Mouse (Mus musculus): ENCODE results near the gene Dlg2.

DNA sequence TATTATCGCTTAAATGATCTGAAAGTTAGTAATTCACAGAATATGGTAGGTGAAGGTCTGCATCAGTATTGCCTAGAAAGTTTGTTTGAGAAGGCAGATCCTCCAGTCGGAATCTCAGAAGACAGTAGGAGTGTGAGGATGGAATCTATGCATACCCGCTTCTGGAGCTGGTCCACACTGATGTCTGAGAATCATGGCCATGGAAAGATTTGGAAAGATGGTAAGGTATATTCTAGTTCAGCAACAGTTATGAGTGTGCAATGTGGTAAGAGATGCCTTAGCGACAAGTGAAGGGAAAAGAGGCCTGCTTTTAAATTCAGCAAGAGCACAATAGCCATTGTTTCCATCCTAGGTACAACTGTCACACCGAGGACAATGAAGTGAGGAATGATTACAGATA, 464.3 kb downstream of the Dlg2 start:
- no peak for TF ChIP-seq CTCF (IDR thresholded peaks at IDR 0.05; ENCODE audit: borderline replicate concordance, insufficient read depth, low read depth, low read length)
- no peak for TF ChIP-seq POLR2A (IDR thresholded peaks at IDR 0.05; ENCODE audit: borderline replicate concordance, insufficient read depth, low read length)
